Mouse (Mus musculus) layer of hippocampus, postnatal 25 days (tissue): Measurements from ENCODE around the gene Dusp14. TPM values are rescaled to one million over a fixed set of nuclear protein-coding genes. Genes with fewer than 3 reads are reported as not detected.

Source experiments
- DNase-seq, 2 experiments: peaks; one replicate each; pipeline ENCODE4 v3.0.0; 2022; ENCODE audit warnings: mixed read lengths in 2 of 2, low spot score in 1 of 2; ENCODE audit errors: extremely low spot score in 1 of 2
- total RNA-seq, 2 experiments: library from RNA; stranded (reverse); gene quantifications; 2 replicates each; pipeline ENCODE4 v1.2.3; 2021

Gene Dusp14
- total RNA-seq, 2 experiments from 2014 or later, result 31.0 to 35.4 TPM

DNA sequence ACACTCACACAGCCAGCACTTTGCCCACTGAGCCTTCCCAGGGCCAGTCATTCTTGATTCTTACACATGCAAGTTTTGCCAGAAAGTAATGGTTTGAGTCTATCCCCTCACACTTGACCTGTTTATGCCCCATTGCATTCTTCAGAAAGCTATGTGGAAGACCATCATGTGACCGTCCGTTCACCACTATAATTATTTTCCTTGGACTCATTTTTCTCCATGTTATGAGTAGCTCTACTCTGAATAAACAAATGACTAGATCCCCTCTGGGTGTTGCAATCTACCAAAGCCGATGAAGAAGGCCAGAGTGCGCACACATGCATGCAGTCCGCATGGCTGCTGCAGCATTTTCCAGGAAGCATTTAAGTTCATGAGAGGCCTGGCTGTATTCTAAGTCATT, 41.8 kb downstream of the Dusp14 start:
- DNase-seq, result no peak

DNA sequence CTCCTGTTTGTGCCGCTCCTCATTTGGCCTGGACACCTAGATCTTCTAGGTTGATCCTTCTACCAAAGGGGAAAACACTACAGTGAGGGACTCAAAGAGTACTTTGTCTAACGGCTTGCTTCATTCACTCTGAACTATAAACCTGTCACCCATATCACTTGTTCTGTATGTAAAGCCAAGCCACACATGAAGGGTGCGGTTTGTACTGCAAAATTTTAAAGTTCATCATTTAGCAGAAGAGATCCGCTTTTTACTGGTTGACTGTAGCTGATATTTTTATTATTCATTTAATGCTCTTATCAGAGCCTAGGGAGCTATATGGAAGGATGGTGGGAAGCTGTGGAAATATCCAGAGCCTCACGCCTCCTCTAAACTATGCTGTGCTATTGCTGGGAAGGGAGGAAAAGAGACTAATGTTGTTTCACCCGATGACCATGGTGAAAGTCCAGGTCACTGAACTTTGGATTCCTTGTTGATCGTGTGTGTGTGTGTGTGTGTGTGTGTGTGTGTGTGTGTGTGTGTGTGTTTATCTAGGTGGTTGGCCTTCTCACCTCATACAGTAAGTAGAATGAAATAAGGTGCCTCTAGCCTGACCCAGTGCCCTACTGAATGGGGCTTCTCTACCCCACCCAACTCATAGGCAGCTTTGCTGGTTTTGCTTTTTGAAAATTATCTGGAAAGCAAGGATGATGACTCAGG, 52.1 kb downstream of the Dusp14 start:
- DNase-seq, result no peak

DNA sequence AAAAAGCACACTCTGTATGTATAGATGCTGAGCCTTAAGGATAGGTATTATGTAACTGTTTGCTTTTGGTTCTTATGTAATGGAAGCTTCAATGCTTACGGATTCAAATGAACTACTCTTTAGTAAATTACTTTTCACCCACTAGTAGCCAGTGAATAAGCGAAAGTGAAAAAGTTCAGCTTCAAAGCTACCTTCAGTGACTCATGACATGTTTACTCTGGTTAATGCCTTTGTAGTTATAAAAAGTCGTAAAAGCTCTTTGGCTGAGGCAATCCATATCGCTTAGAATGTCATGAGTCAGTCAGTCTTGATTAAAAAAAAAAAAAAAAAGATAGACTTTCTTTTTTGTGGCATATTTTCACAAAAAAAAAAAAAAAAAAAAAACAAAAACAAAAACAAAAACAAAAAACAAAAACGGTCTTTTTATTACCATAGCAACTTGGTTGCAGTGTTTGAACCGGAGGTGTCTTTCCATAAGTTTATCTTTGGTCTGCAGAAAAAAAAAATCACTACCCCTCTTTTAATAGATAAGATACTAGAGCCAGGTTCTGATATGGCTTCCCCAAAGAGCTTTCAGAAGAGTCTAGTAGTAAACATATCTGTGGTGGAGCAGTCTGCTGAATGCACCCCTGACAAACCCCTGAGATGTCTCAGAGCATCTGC, 52.8 kb downstream of the Dusp14 start:
- no peak for DNase-seq

DNA sequence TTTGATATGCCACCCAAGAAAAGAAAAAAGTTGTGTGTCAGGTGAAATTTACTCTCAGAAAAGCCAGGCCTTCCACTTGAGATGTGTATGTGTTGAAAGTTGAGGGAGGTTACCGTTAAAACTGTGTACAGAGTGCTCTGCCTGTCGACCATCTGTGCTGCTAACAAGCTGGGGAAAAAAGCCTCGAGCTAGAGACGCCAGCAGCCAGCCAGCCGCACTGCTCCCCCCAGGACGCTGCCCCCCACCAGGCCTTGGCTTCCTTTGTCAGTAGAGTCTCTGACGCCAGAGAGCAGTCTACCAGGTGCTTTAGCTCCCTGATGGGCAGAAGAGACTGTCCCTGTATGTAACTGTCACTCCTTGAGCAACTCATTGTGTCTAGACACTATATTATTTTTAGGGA, 56.0 kb downstream of the Dusp14 start:
- peak in 1 of 2 experiments; percentile 19 for DNase-seq

DNA sequence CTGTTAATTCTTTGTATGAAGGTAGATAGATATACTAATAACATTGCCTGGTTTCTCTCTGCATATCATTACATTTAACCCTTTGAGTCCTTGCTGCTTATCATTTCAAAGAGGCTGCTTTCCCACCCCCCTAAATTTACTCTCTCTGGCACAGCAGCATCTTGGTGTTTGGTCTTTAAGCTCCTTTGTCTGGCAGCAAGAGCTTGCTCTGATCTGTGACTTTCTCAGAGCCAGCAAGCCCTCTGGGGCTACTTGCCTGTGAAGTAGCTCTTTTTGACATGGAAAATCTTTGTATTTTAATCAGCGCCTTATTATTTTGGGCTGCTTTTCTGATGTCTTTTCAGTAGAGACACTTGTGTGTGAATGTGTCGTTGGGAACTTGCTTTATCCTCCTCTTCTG, 57.5 kb downstream of the Dusp14 start:
- no peak for DNase-seq

DNA sequence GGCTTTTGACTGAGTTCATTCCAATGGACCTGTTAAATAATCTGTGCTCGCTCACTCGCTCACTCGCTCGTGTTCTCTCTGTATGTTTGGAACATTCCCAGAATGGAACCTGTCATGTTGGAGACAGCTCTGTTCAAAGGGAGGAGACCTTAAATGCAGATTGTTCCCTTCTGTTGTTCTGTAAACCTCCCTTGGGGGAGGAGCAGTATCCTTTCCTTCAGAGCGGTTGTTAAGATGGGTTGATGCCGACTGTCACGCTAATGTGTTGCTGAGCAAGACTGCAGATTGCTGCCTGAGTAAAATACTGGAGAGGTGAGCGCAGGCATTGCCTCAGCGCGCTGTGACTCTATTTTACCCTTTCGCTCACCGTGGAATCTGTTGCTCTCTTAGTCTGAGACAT, 58.0 kb downstream of the Dusp14 start:
- DNase-seq, result peak in 1 of 2 experiments; percentile 23

DNA sequence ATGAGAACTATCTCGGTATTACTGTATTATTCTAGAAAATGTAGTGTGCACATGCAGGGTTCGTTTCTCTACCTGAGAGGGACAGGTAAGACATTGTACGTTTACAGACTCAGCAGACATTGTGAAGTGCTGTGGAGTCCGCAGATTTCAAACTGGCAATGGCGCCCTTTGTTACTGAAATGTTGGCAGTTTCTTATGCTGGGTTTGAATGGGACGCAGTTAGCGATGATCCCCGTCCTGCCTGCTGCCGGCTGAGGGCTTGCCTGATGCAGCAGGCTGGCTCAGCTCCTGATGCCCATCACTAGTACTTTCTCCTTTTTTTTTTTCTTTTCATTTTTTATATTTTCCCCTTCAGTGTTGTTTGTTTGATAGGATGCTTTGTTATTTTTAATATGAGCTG, 58.6 kb downstream of the Dusp14 start:
- DNase-seq, result no peak

DNA sequence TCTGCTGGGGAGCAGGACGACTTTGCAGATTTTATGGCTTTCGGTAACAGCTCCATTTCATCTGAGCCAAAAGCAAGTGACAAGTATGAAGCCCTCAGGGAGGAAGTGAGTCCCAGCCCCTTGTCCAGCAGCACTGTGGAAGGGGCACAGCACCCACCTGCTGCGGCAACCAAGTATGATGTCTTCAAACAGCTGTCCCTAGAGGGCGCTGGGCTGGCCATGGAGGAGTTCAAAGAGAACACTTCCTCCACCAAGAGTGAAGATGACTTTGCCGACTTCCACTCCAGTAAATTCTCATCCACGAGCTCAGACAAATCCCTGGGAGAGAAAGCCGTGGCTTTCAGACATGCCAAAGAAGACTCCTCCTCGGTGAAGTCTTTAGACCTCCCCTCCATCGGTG, 60.1 kb downstream of the Dusp14 start:
- no peak for DNase-seq

DNA sequence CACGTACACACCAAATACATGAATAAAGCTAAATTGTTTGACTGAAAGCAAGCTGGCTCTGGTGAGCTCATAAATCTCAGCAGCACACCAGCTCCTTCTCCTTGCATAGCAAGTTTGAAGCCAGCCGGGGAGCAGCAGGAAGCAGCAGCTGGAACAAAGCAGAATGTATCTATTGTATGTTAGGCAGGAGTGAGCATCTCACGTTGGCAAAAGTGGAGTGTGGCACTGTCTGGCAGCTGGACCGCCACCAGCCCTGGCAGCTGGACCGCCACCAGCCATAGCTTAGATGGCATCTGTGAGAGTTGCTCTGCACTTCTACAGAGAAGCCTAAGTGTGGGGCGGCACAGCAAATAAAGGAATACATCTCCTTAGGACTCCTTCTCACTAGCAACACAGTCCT, 65.1 kb downstream of the Dusp14 start:
- DNase-seq, result no peak

DNA sequence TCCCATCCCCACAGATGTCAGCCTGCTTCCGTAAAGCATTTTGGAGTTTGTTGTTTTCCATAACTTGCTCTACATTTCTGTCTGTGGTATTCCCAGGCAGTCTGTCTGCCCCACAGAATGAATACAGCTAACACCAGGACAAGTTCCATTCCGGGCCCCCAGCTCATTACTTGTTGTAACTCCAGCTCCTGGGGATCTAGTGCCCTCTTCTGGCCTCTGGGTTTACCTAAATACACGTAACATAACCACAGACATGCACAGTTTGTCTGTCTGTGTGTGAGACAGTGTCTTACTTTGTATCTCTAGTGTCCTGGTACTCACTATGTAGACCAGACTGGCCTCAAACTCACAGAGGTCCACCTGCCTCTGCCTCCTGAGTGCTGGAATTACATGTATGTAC, 67.8 kb downstream of the Dusp14 start:
- no peak for DNase-seq

DNA sequence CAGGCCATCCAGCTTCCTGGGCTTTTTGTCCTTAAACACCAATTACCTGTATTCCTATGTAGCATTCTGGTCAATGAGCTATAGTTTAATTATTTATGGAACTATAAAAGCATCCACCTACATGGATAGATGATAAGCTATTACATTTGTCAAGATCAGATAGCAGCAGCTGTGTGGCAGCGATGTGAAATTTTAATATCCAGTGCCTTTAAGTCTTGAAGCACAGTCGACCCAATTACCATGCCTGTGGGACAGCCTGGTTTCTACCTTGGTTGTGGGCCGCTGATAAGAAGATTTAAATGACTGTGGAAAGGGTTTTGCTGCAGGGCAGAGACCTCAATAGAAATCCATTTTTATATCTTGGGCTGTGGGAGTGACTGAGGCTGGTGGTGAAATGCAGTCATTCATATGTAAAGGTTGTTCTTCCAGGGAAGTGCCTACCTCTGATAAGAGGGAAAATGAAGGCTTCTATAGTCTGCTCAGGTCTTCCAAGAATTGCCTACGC, 69.6 kb downstream of the Dusp14 start:
- DNase-seq, result no peak

DNA sequence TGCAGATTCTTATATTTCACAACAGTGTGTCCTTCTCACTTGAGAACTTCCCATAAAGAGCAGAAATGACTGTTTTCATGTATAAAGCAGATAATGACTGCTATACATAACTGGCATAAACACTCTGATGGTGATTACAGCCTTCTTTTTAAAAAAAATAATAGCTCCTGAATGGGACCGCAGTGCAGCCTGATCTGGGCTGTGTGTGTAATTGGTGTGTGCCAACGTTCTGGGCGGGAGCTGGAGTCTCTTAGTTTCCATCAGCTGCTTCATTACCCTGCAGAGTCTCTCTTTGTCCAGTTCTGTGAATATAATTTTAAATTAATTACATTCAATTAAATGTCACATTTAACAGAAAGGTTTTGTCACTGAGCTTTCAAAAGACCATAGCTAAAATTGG, 70.1 kb downstream of the Dusp14 start:
- no peak for DNase-seq

Other genes starting within 250 kb of the Dusp14 start
- under 1 TPM; 0.12 to 0.16 TPM for gene Hnf1b, start 219.2 kb downstream of the Dusp14 start, total RNA-seq
- gene Ddx52, start 127.2 kb downstream of the Dusp14 start, total RNA-seq, result 10 to 100 TPM; 12.8 to 13.3 TPM
- gene Synrg, start 104.8 kb downstream of the Dusp14 start, total RNA-seq, result 10 to 100 TPM; 63.8 to 65.3 TPM
- 10 to 100 TPM; 27.0 to 34.6 TPM for gene Tada2a, start 60.3 kb upstream of the Dusp14 start, total RNA-seq
- 10 to 100 TPM; 68.5 to 74.3 TPM for gene Acaca, start 60.4 kb upstream of the Dusp14 start, total RNA-seq
- not detected for gene Gm11437, start 98.2 kb upstream of the Dusp14 start, total RNA-seq